Mouse (Mus musculus) lung, adult 2 months (tissue): ENCODE data around the gene Zfp385c. TPM values are rescaled to one million over a fixed set of nuclear protein-coding genes. Genes with fewer than 3 reads are reported as not detected.

ENCODE experiments used
- DNase-seq: peaks from one replicate; pipeline ENCODE4 v3.0.0; 2022
- H3K4me1 ChIP-seq: fragments of 200-500 bp; 2 replicates; pipeline ENCODE4 v1.6.1; 2011; ENCODE audit warnings: low read length; ENCODE audit not compliant: control insufficient read depth, insufficient read depth
- H3K4me3 ChIP-seq: fragments of 200-500 bp; replicated peaks from 2 replicates; pipeline ENCODE3; 2011; ENCODE audit warnings: low read depth, mild to moderate bottlenecking, control low read depth, low read length; ENCODE audit errors: extremely low read depth
- CTCF ChIP-seq: fragments of 200-500 bp; IDR thresholded peaks from 2 replicates; pipeline ENCODE4 v1.5.1; 2011; ENCODE audit warnings: mild to moderate bottlenecking, low read length, control low read depth; ENCODE audit not compliant: insufficient read depth
- POLR2A ChIP-seq: fragments of 200-500 bp; IDR thresholded peaks from 2 replicates; pipeline ENCODE4 v1.6.1; 2011; ENCODE audit warnings: low read depth, mild to moderate bottlenecking, control low read depth, low read length, borderline replicate concordance; ENCODE audit errors: extremely low read depth
- WGBS: fragments of 180-500 bp; shearing (Covaris S2); methylation state at CpG from one replicate; pipeline ENCODE4 v1.1.7; 2018; 5-methylcytosine and 5-hydroxymethylcytosine counted together
- polyA plus RNA-seq: library from polyadenylated mRNA; depleted of rRNA; stranded (reverse); fragments of >200 nt; gene quantifications from 2 replicates; pipeline ENCODE4 v1.2.3, GENCODE M21; 2012

Gene Zfp385c
- polyA plus RNA-seq, 1 experiment, result 4.9 TPM

GRCm38 (mm10) chr11:100609355-100609996 is 82.8 kb downstream of the Zfp385c start:
- TF ChIP-seq POLR2A (no peak), CTCF (no peak)
- DNase-seq, result no peak
- no peak overlapping the region for H3K4me3 ChIP-seq
- WGBS, result 61% methylated on average over 5 of the region's 5 CpGs
- peaks cover 35% of the 10 kb centered on the region for H3K4me1 ChIP-seq

DNA sequence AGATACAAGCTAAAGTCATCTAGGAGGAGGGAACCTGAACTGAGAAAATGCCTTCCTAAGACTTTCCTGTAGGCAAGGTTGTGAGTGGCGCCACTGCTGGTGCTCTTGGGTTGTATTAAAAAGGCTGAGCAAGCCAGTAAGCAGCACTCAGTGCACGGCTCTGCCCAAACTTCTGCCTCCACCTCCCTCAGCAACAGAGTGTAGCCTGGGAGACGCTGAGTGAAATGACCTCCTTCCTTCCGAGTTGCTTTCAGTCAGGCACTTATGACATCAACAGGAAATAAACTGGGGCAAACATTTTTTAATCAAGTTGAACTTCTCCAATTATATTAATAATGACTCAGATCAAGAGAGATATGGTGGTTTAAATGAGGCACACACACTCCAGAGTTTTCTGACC is 83.5 kb downstream of the Zfp385c start:
- DNase-seq, result no peak
- H3K4me1 ChIP-seq, result peaks cover 35% of the 10 kb centered on the region
- TF ChIP-seq POLR2A (no peak), CTCF (no peak)
- WGBS, result 10% methylated on average over 4 of the region's 4 CpGs
- no peak overlapping the region for H3K4me3 ChIP-seq

DNA sequence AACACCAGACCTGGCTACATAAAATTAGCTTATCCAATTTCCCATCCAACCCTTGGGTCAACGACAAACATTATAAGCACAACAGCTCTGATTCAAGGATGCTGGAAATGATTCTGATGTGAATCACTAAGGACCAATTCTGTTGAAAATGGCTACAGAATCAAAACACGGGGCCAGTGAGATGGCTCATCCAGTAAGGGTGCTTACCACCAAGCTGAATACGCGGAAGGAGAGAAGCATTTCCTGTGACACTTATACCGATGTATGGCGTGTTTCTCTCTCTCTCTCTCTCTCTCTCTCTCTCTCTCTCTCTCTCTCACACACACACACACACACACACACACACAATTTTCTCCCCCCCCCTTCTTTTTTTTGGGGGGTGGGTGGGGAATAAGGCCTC is 85.1 kb downstream of the Zfp385c start:
- TF ChIP-seq CTCF, result no peak
- TF ChIP-seq POLR2A, result no peak
- WGBS, result 77% methylated on average over 6 of the region's 6 CpGs
- no peak for DNase-seq
- H3K4me1 ChIP-seq, result peaks cover 31% of the 10 kb centered on the region
- H3K4me3 ChIP-seq, result no peak overlapping the region

DNA sequence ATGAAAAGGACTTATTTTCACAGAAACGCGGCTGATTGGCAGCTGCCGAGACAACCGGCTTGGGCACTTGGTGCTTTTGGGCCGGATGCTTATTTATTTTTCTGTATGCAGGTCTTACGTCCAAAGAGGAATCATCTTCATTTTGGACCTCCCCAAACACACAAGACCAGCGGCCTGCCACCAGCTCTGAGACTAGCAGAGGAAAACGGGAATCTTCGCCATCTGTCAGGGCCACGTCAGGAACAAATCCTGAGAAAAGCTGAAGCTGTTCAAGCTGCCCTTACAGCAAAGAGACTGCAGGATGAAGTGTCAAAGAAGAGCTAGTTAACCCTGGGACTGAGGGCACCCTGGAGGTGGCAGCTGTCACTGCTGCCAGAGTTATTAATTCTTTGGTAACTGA is 86.8 kb downstream of the Zfp385c start:
- Histone ChIP-seq H3K4me3 (no peak overlapping the region), H3K4me1 (peaks cover 28% of the 10 kb centered on the region)
- TF ChIP-seq CTCF, result no peak
- TF ChIP-seq POLR2A, result no peak
- WGBS, result 87% methylated on average over 10 of the region's 10 CpGs
- no peak for DNase-seq

DNA sequence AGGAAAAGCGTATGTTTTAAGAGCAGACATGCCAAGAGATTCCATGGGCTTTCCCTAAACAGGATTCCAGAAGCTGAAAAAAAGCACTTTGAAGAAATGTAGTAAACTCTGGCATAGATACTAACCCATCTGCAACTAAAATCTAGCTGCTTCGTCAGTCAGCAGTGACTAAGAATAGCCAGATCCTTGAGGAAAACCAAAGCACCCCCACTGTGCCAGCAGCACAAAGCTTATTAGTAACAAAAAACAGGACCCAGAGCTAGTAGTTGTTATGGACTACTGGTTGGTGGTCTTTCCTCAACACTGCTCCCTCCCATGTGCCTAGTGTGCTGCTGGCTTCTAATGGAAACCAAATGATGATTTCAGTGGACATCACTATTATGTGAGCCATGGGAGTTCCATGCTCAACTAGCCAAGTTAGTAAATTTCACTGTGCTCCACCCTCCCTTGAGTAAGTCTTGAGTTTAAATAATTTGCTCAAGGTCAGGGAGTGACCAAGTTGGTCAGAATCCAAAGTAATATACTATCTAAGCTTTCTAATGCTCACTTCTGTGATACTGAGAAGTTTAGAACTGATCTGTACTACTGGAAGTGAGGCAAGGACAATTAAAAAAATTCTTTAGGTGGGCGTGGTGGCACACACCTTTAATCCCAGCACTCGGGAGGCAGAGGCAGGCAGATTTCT is 87.8 kb downstream of the Zfp385c start:
- no peak for DNase-seq
- Histone ChIP-seq H3K4me3 (no peak overlapping the region), H3K4me1 (peaks cover 19% of the 10 kb centered on the region)
- no peak for TF ChIP-seq CTCF
- no peak for TF ChIP-seq POLR2A
- WGBS, result 72% methylated on average over 4 of the region's 4 CpGs

- 78% methylated on average over 8 of the region's 8 CpGs for WGBS
- Histone ChIP-seq H3K4me1 (peaks cover 13% of the 10 kb centered on the region), H3K4me3 (no peak overlapping the region)
- no peak for TF ChIP-seq POLR2A
- no peak for DNase-seq
Observed at GRCm38 (mm10) chr11:100603813-100604212, 88.4 kb downstream of the Zfp385c start.

DNA sequence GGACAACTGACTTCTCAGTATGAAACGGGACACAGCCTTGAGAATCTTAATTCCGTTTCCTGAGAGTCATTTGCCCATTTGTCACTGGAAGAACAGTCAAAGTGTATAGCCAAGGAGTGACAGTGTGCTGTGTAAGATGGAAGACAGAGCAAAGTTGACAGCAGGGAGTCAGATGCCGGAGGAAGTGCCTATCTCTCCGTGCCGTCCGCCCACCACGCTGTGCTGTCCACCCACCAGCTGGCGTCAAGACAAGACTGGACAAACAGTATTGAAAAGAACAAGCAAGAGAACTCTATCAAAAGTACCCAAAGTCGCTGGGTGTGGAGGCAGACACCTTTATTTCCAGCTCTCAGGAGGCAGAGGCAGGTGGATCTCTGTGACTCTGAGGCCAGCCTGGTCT is 89.1 kb downstream of the Zfp385c start:
- WGBS, result 75% methylated on average over 9 of the region's 9 CpGs
- no peak overlapping the region for H3K4me3 ChIP-seq
- H3K4me1 ChIP-seq, result peaks cover 8% of the 10 kb centered on the region
- no peak for DNase-seq
- no peak for TF ChIP-seq POLR2A
- TF ChIP-seq CTCF, result no peak

DNA sequence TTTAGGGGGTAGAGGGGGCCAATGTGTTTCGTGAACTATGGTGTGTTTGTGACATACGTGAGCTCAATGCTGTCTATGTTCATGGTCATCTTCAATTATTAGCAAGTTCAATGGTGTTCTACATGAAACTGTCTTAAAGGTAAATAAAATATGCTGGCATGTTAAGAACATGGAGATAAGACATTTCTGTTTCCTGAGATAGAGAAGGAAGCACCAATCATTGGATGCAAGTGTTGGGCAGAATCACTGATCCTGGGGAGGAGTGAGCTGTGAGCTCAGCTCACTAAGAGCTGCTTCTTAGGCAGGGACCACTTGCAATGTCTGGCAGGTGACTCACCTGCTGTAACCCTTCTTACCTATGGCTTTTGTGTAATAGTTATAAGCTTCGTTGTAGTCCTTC is 90.9 kb downstream of the Zfp385c start:
- no peak for DNase-seq
- no peak for TF ChIP-seq POLR2A
- TF ChIP-seq CTCF, result no peak
- peaks cover 7% of the 10 kb centered on the region for H3K4me1 ChIP-seq
- 88% methylated on average over 3 of the region's 3 CpGs for WGBS
- H3K4me3 ChIP-seq, result no peak overlapping the region

DNA sequence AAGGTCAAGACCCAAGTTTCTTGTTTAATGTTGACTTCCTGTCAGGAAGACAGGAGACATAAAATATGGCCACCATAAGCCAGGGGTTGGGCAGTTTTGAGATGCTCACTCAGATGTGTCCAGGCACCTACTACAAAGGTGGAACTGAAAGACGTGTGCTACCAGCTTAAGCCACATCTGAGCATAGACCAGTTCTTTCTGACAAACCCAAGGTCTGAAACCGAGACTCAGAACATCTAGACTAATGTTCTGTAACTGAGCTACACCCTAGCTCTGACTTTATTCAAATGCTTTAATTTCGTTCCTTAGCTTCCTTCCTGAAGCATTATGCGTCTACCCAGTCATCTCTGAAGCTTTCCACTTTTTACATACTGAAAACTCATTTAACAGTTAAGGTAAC is 94.2 kb downstream of the Zfp385c start:
- TF ChIP-seq POLR2A (no peak), CTCF (no peak)
- Histone ChIP-seq H3K4me1 (no peaks in the 10 kb centered on the region), H3K4me3 (no peak overlapping the region)
- no peak for DNase-seq
- 61% methylated on average over 4 of the region's 4 CpGs for WGBS

DNA sequence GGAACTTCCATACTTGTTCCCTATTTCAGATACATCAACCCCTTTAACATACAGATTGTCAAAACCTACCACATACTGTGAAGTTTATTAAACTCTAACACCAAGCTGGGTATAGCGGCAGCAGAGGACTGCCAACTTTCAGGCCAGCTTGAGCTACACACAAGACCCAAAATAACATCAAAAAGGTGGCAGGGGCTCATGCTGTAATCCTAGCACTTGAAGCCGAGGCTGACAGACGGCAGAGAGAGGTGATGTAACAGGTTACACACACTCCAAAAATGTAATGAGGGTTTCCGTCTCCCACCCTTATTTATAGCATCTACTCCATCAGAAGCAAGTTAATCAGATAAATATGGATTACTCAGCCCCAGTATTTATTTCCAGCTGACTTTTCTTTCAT is 96.7 kb downstream of the Zfp385c start:
- DNase-seq, result no peak
- no peaks in the 10 kb centered on the region for H3K4me1 ChIP-seq
- no peak for TF ChIP-seq CTCF
- TF ChIP-seq POLR2A, result no peak
- H3K4me3 ChIP-seq, result no peak overlapping the region
- WGBS, result 73% methylated on average over 4 of the region's 4 CpGs

DNA sequence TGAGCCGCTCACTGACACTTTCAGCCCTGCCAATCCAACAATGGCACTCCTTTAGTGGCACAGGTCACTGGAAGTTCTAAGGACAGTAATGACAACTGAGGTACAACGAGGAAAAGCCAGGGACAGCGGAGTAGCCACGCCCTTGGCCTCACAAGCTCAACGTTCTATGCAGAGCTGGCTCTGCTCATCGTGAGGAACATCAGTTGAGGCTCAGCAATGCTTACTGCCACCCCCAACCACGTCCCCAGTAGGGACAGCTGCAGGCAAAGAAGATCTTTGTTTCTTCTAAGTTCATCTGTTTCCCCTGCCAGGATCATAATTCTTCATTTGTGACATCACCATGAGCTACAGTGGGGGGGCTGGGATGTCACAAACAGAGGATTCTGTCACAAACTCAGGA is 97.6 kb downstream of the Zfp385c start:
- H3K4me1 ChIP-seq, result no peaks in the 10 kb centered on the region
- 81% methylated on average over 7 of the region's 7 CpGs for WGBS
- H3K4me3 ChIP-seq, result no peak overlapping the region
- no peak for DNase-seq
- no peak for TF ChIP-seq CTCF
- no peak for TF ChIP-seq POLR2A
